Mouse (Mus musculus): ENCODE results near the gene Slc4a11. TPM values are rescaled to one million over a fixed set of nuclear protein-coding genes. Genes with fewer than 3 reads are reported as not detected.

Slc4a11 gene
- total RNA-seq, 2 experiments from 2014 or later, result 0.43 to 0.92 TPM

Other genes with a start within 250 kb of the Slc4a11 start
- gene Ptpra, start 247.2 kb downstream of the Slc4a11 start, total RNA-seq (2021), result 100 to 1,000 TPM; 327 to 330 TPM
- gene Mrps26, start 133.8 kb downstream of the Slc4a11 start, total RNA-seq (2021), result 10 to 100 TPM; 81.6 to 85.7 TPM
- gene Oxt, start 121.3 kb downstream of the Slc4a11 start, total RNA-seq (2021), result not detected
- gene Avp, start 115.0 kb downstream of the Slc4a11 start, total RNA-seq (2021), result 1 to 10 TPM; 1.4 to 1.5 TPM
- gene Fastkd5, start 67.5 kb downstream of the Slc4a11 start, total RNA-seq (2021), result 10 to 100 TPM in 1 of 2 experiments, 1 to 10 TPM in 1; 9.6 to 10.4 TPM
- gene Ubox5, start 67.5 kb downstream of the Slc4a11 start, total RNA-seq (2021), result 10 to 100 TPM in 1 of 2 experiments, 1 to 10 TPM in 1; 9.3 to 11.2 TPM
- gene Lzts3, start 54.7 kb downstream of the Slc4a11 start, total RNA-seq (2021), result 100 to 1,000 TPM; 193 to 196 TPM
- 100 to 1,000 TPM in 1 of 2 experiments, 10 to 100 TPM in 1; 95.9 to 102 TPM for gene Ddrgk1, start 32.9 kb downstream of the Slc4a11 start, total RNA-seq (2021)
- gene Itpa, start 29.9 kb downstream of the Slc4a11 start, total RNA-seq (2021), result 10 to 100 TPM; 35.9 to 36.5 TPM
- gene 4930402H24Rik, start 208.9 kb upstream of the Slc4a11 start, total RNA-seq (2021), result 10 to 100 TPM; 69.4 to 76.6 TPM
- 100 to 1,000 TPM in 1 of 2 experiments, 10 to 100 TPM in 1; 99.6 to 107 TPM for gene Atrn, start 209.0 kb upstream of the Slc4a11 start, total RNA-seq (2021)

Data from layer of hippocampus, adult 18-20 months (tissue).